Mouse (Mus musculus): Measurements from ENCODE around the gene Uqcrc1. TPM values are rescaled to one million over a fixed set of nuclear protein-coding genes. Genes with fewer than 3 reads are reported as not detected.

Uqcrc1 gene
- polyA plus RNA-seq, 1 experiment from 2014 or later = 316 TPM

GRCm38 (mm10) chr9:108949967-108950728 lies 13.7 kb downstream of the Uqcrc1 start:
- WGBS (ENCODE audit: insufficient replicate concordance) = 80% methylated on average over 9 of the region's 9 CpGs
- H3K36me3 ChIP-seq (replicated peaks) = peaks cover 54% of the 10 kb centered on the region
- no peak for ATAC-seq (ENCODE audit: insufficient read depth)
- peaks cover 34% of the 10 kb centered on the region for H3K27me3 ChIP-seq
- no peak overlapping the region for H3K27ac ChIP-seq (replicated peaks)
- H3K4me3 ChIP-seq (replicated peaks) = no peak overlapping the region
- H3K4me1 ChIP-seq (replicated peaks) = peaks cover 7% of the 10 kb centered on the region; the same call in 1 of the 2 replicates
- H3K9ac ChIP-seq = no peak overlapping the region
- H3K4me2 ChIP-seq = no peak overlapping the region
- H3K9me3 ChIP-seq (replicated peaks) = no peaks in the 10 kb centered on the region

GRCm38 (mm10) chr9:108953081-108953636 lies 16.7 kb downstream of the Uqcrc1 start, which contains the start of gene Col7a1:
Col7a1 (plus strand) TSS chr9:108953586.
- Histone ChIP-seq H3K4me1 (replicated peaks) (no peaks in the 10 kb centered on the region), H3K9me3 (replicated peaks) (no peaks in the 10 kb centered on the region), H3K9ac (no peak within 1 kb of the TSS), H3K27ac (replicated peaks) (no peak within 1 kb of the TSS), H3K4me3 (replicated peaks) (no peak within 1 kb of the TSS), H3K4me2 (no peak within 1 kb of the TSS), H3K36me3 (replicated peaks) (peaks cover 24% of the 10 kb centered on the region), H3K27me3 (peaks cover 44% of the 10 kb centered on the region)
- WGBS (ENCODE audit: insufficient replicate concordance) = 15% methylated on average over 15 of the region's 15 CpGs
- no peak for ATAC-seq (ENCODE audit: insufficient read depth)

GRCm38 (mm10) chr9:108955241-108955640 lies 18.8 kb downstream of the Uqcrc1 start:
- 72% methylated on average over 11 of the region's 11 CpGs for WGBS (ENCODE audit: insufficient replicate concordance)
- peaks cover 3% of the 10 kb centered on the region for H3K36me3 ChIP-seq (replicated peaks)
- no peaks in the 10 kb centered on the region for H3K9me3 ChIP-seq (replicated peaks)
- H3K27me3 ChIP-seq = peaks cover 44% of the 10 kb centered on the region
- no peaks in the 10 kb centered on the region for H3K4me1 ChIP-seq (replicated peaks)
- H3K4me3 ChIP-seq (replicated peaks) = no peak overlapping the region
- H3K27ac ChIP-seq (replicated peaks) = no peak overlapping the region
- H3K9ac ChIP-seq = no peak overlapping the region
- H3K4me2 ChIP-seq = no peak overlapping the region
- no peak for ATAC-seq (ENCODE audit: insufficient read depth)

- H3K9ac ChIP-seq = no peak overlapping the region
- peaks cover 44% of the 10 kb centered on the region for H3K27me3 ChIP-seq
- 75% methylated on average over 11 of the region's 11 CpGs for WGBS (ENCODE audit: insufficient replicate concordance)
- no peak overlapping the region for H3K4me3 ChIP-seq (replicated peaks)
- no peak overlapping the region for H3K4me2 ChIP-seq
- H3K36me3 ChIP-seq (replicated peaks) = no peaks in the 10 kb centered on the region
- no peaks in the 10 kb centered on the region for H3K4me1 ChIP-seq (replicated peaks)
- no peaks in the 10 kb centered on the region for H3K9me3 ChIP-seq (replicated peaks)
- H3K27ac ChIP-seq (replicated peaks) = no peak overlapping the region
- no peak for ATAC-seq (ENCODE audit: insufficient read depth)
Observed at GRCm38 (mm10) chr9:108955846-108956245, 19.4 kb downstream of the Uqcrc1 start.

GRCm38 (mm10) chr9:108963577-108963976 lies 27.1 kb downstream of the Uqcrc1 start:
- Histone ChIP-seq H3K9ac (no peak overlapping the region), H3K4me1 (replicated peaks) (no peaks in the 10 kb centered on the region), H3K27me3 (no peaks in the 10 kb centered on the region), H3K9me3 (replicated peaks) (no peaks in the 10 kb centered on the region), H3K4me2 (no peak overlapping the region), H3K27ac (replicated peaks) (no peak overlapping the region), H3K4me3 (replicated peaks) (no peak overlapping the region), H3K36me3 (replicated peaks) (no peaks in the 10 kb centered on the region)
- ATAC-seq (ENCODE audit: insufficient read depth) = no peak
- WGBS (ENCODE audit: insufficient replicate concordance) = 57% methylated on average over 3 of the region's 3 CpGs

GRCm38 (mm10) chr9:108964338-108964737 lies 27.9 kb downstream of the Uqcrc1 start:
- no peak overlapping the region for H3K9ac ChIP-seq
- H3K36me3 ChIP-seq (replicated peaks) = no peaks in the 10 kb centered on the region
- H3K4me3 ChIP-seq (replicated peaks) = no peak overlapping the region
- no peaks in the 10 kb centered on the region for H3K27me3 ChIP-seq
- WGBS (ENCODE audit: insufficient replicate concordance) = 29% methylated on average over 6 of the region's 6 CpGs
- no peak overlapping the region for H3K27ac ChIP-seq (replicated peaks)
- no peak overlapping the region for H3K4me2 ChIP-seq
- H3K4me1 ChIP-seq (replicated peaks) = no peaks in the 10 kb centered on the region
- no peaks in the 10 kb centered on the region for H3K9me3 ChIP-seq (replicated peaks)
- ATAC-seq (ENCODE audit: insufficient read depth) = no peak

GRCm38 (mm10) chr9:108970623-108971022 lies 34.2 kb downstream of the Uqcrc1 start:
- no peaks in the 10 kb centered on the region for H3K36me3 ChIP-seq (replicated peaks)
- no peak overlapping the region for H3K9ac ChIP-seq
- no peaks in the 10 kb centered on the region for H3K9me3 ChIP-seq (replicated peaks)
- H3K4me3 ChIP-seq (replicated peaks) = no peak overlapping the region
- H3K4me2 ChIP-seq = no peak overlapping the region
- WGBS (ENCODE audit: insufficient replicate concordance) = 55% methylated on average over 8 of the region's 8 CpGs
- no peak overlapping the region for H3K27ac ChIP-seq (replicated peaks)
- H3K4me1 ChIP-seq (replicated peaks) = no peaks in the 10 kb centered on the region
- no peaks in the 10 kb centered on the region for H3K27me3 ChIP-seq
- ATAC-seq (ENCODE audit: insufficient read depth) = no peak

- no peak for ATAC-seq (ENCODE audit: insufficient read depth)
- H3K4me3 ChIP-seq (replicated peaks) = no peak overlapping the region
- no peak overlapping the region for H3K4me2 ChIP-seq
- H3K27me3 ChIP-seq = peaks cover 3% of the 10 kb centered on the region; the same call in 1 of the 2 replicates
- no peaks in the 10 kb centered on the region for H3K4me1 ChIP-seq (replicated peaks)
- no peak overlapping the region for H3K9ac ChIP-seq
- no peak overlapping the region for H3K27ac ChIP-seq (replicated peaks)
- H3K36me3 ChIP-seq (replicated peaks) = no peaks in the 10 kb centered on the region
- no peaks in the 10 kb centered on the region for H3K9me3 ChIP-seq (replicated peaks)
- WGBS (ENCODE audit: insufficient replicate concordance) = 54% methylated on average over 9 of the region's 9 CpGs
Observed at GRCm38 (mm10) chr9:108976483-108976882, 40.0 kb downstream of the Uqcrc1 start.

GRCm38 (mm10) chr9:108977966-108978365 lies 41.5 kb downstream of the Uqcrc1 start:
- ATAC-seq (ENCODE audit: insufficient read depth) = no peak
- H3K27me3 ChIP-seq = peaks cover 4% of the 10 kb centered on the region; the same call in 1 of the 2 replicates
- H3K4me3 ChIP-seq (replicated peaks) = no peak overlapping the region
- peaks cover 5% of the 10 kb centered on the region for H3K4me1 ChIP-seq (replicated peaks)
- no peaks in the 10 kb centered on the region for H3K9me3 ChIP-seq (replicated peaks)
- H3K9ac ChIP-seq = no peak overlapping the region
- WGBS (ENCODE audit: insufficient replicate concordance) = 59% methylated on average over 7 of the region's 7 CpGs
- H3K4me2 ChIP-seq = no peak overlapping the region
- H3K27ac ChIP-seq (replicated peaks) = no peak overlapping the region
- no peaks in the 10 kb centered on the region for H3K36me3 ChIP-seq (replicated peaks)

GRCm38 (mm10) chr9:108982498-108982897 lies 46.1 kb downstream of the Uqcrc1 start:
- 59% methylated on average over 8 of the region's 8 CpGs for WGBS (ENCODE audit: insufficient replicate concordance)
- Histone ChIP-seq H3K9ac (no peak overlapping the region), H3K4me1 (replicated peaks) (peaks cover 15% of the 10 kb centered on the region), H3K9me3 (replicated peaks) (no peaks in the 10 kb centered on the region), H3K27ac (replicated peaks) (no peak overlapping the region), H3K4me3 (replicated peaks) (no peak overlapping the region), H3K27me3 (peaks cover 4% of the 10 kb centered on the region), H3K36me3 (replicated peaks) (no peaks in the 10 kb centered on the region), H3K4me2 (peak overlapping the region; percentile 50; the same call in 1 of the 2 replicates)
- no peak for ATAC-seq (ENCODE audit: insufficient read depth)

- no peak overlapping the region for H3K27ac ChIP-seq (replicated peaks)
- H3K27me3 ChIP-seq = peaks cover 4% of the 10 kb centered on the region
- peak; percentile 69 for ATAC-seq (ENCODE audit: insufficient read depth)
- WGBS (ENCODE audit: insufficient replicate concordance) = 19% methylated on average over 9 of the region's 9 CpGs
- peaks cover 22% of the 10 kb centered on the region for H3K4me1 ChIP-seq (replicated peaks)
- peak overlapping the region; percentile 50 for H3K4me2 ChIP-seq
- H3K36me3 ChIP-seq (replicated peaks) = no peaks in the 10 kb centered on the region
- H3K9ac ChIP-seq = no peak overlapping the region
- peak overlapping the region; percentile 8; the same call in 1 of the 2 replicates for H3K4me3 ChIP-seq (replicated peaks)
- H3K9me3 ChIP-seq (replicated peaks) = no peaks in the 10 kb centered on the region
Observed at GRCm38 (mm10) chr9:108983209-108983608, 46.8 kb downstream of the Uqcrc1 start.

Data from liver, embryonic 15.5 days (tissue).